Mouse (Mus musculus): ENCODE results near the gene Pcnp.
"Not testable (repeated sequence)": the region's sequence is repeated elsewhere in the genome, so short reads cannot be mapped to it uniquely, and the experiment has no call there.

Pcnp gene

GRCm38 (mm10) chr16:55966212-55966871 is 63.2 kb downstream of the Pcnp start, which contains the start of gene Rpl24:
Gene Rpl24, plus strand, starts transcription at chr16:55966275.
- H3K27me3 ChIP-seq (ENCODE audit: insufficient read depth, low read length), result no peaks in the 10 kb centered on the region

DNA sequence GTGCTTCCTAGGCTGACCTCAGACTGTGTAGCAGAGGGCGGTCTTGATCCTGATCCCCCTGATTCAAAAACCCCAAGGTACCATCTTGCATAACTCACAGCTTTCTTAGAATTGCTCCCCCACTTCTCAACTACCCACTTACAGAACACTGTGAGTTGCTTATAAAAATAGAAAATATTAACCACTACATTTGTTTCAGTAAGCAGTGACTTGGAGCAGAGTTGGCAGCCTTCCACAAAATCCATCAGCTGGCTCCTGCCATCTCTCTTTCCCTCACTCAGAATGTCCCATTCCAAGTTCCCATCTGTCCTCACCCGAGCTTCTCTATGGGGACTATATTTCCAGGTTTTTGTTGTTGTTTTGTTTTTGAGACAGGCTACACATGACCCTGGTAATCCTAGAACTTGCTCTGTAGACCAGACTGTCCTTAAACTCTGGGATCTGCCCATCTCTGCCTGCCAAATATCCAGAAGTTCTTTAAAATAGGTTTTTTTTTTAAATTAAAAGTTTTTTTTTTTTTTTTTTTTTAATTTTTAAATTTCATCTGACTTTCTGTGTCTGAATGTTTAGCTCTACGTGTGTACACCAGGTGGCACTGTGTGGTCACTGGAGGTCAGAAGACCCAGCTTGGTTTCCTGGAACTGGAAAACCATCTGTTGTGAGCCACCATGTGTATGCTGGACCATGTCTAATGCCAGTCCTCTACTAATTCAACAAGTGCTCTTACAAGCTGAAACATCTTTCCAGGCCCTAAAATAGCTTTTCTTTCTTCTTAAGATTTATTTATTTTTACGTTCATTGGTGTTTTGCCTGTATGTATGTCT is 65.2 kb downstream of the Pcnp start:
- H3K4me3 ChIP-seq (replicated peaks; ENCODE audit: low read length), result no peak overlapping the region

More at GRCm38 (mm10) chr16:55966212-55966871, 63.2 kb downstream of the Pcnp start, which contains the start of gene Rpl24:
- peaks cover 5% of the 10 kb centered on the region for H3K9me3 ChIP-seq (ENCODE audit: low read length)
- TF ChIP-seq POU5F1 (IDR thresholded peaks at IDR 0.05; ENCODE audit: borderline replicate concordance, low read length) (no peak), CTCF (conservative IDR thresholded peaks at IDR 0.05; ENCODE audit: low read length) (no peak), NANOG (IDR thresholded peaks at IDR 0.05; ENCODE audit: borderline replicate concordance, low read length) (no peak)
- H3K4me3 ChIP-seq (replicated peaks; ENCODE audit: low read length), result peak within 1 kb of the TSS; percentile 91
- H3K36me3 ChIP-seq (ENCODE audit: insufficient read depth, low read length), result peaks cover 46% of the 10 kb centered on the region
- H3K4me1 ChIP-seq (replicated peaks; ENCODE audit: low read depth, low read length), result peaks cover 40% of the 10 kb centered on the region

DNA sequence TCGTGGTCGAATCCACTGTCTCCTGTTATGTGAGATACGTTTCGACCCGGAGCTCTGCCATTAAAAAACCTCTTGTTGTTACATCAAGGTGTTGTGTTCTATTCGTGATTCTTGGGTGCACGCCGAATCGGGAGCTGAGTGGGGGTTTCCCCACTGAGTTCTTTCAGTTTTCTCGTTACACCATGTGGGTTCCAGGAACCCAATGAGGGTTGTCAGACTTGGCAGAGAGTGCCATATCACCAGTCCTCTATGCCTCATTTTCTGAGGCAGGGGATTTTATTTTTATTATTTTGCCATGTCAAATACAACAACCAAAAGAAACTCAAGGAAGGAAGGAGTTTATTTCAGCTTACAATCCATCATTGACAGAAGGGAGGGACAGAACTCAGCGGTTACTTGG is 66.5 kb downstream of the Pcnp start:
- peaks cover 13% of the 10 kb centered on the region for H3K36me3 ChIP-seq (ENCODE audit: insufficient read depth, low read length)
- not testable (repeated sequence) for H3K27me3 ChIP-seq (ENCODE audit: insufficient read depth, low read length); H3K9me3 ChIP-seq (ENCODE audit: low read length); H3K4me3 ChIP-seq (replicated peaks; ENCODE audit: low read length)
- H3K4me1 ChIP-seq (replicated peaks; ENCODE audit: low read depth, low read length), result peaks cover 11% of the 10 kb centered on the region

More for the DNA sequence above, 65.2 kb downstream of the Pcnp start:
- H3K4me1 ChIP-seq (replicated peaks; ENCODE audit: low read depth, low read length), result peaks cover 21% of the 10 kb centered on the region
- H3K9me3 ChIP-seq (ENCODE audit: low read length), result peaks cover 5% of the 10 kb centered on the region
- no peaks in the 10 kb centered on the region for H3K27me3 ChIP-seq (ENCODE audit: insufficient read depth, low read length)
- peaks cover 26% of the 10 kb centered on the region for H3K36me3 ChIP-seq (ENCODE audit: insufficient read depth, low read length)
- TF ChIP-seq CTCF (conservative IDR thresholded peaks at IDR 0.05; ENCODE audit: low read length) (no peak; the same call in 1 of the 2 replicates), POU5F1 (IDR thresholded peaks at IDR 0.05; ENCODE audit: borderline replicate concordance, low read length) (no peak), NANOG (IDR thresholded peaks at IDR 0.05; ENCODE audit: borderline replicate concordance, low read length) (no peak)

Data from E14TG2a.4 (cell line).